Mouse (Mus musculus) frontal cortex, adult 2 months (tissue): ENCODE measurements around the gene Megf11. TPM values are rescaled to one million over a fixed set of nuclear protein-coding genes. Genes with fewer than 3 reads are reported as not detected.
"Not testable (repeated sequence)": the region's sequence is repeated elsewhere in the genome, so short reads cannot be mapped to it uniquely, and the experiment has no call there.

Experiments
- DNase-seq, 2 experiments: peaks; one replicate each; pipeline ENCODE4 v3.0.0; 2022; ENCODE audit warnings: low spot score in 1 of 2; ENCODE audit errors: extremely low spot score in 1 of 2
- polyA plus RNA-seq: library from polyadenylated mRNA; depleted of rRNA; stranded (reverse); fragments of >200 nt; gene quantifications from 2 replicates; pipeline ENCODE4 v1.2.3, GENCODE M21; 2012

Gene Megf11
- polyA plus RNA-seq, 1 experiment, result 7.3 TPM

- no peak for DNase-seq
Observed at GRCm38 (mm10) chr9:64461568-64462308, 76.3 kb downstream of the Megf11 start.

GRCm38 (mm10) chr9:64462870-64463269, 77.4 kb downstream of the Megf11 start:
- no peak for DNase-seq

- DNase-seq, result no peak
Observed at GRCm38 (mm10) chr9:64466090-64466489, 80.7 kb downstream of the Megf11 start.

- DNase-seq, result no peak
Observed at GRCm38 (mm10) chr9:64466564-64466963, 81.1 kb downstream of the Megf11 start.

GRCm38 (mm10) chr9:64470806-64471205, 85.4 kb downstream of the Megf11 start:
- no peak for DNase-seq

GRCm38 (mm10) chr9:64471336-64471735, 85.9 kb downstream of the Megf11 start:
- DNase-seq, result no peak

- no peak for DNase-seq
Observed at GRCm38 (mm10) chr9:64472165-64472564, 86.7 kb downstream of the Megf11 start.

- DNase-seq, result no peak
Observed at GRCm38 (mm10) chr9:64472743-64473142, 87.3 kb downstream of the Megf11 start.

GRCm38 (mm10) chr9:64473170-64473569, 87.7 kb downstream of the Megf11 start:
- DNase-seq, result no peak

GRCm38 (mm10) chr9:64473695-64474094, 88.3 kb downstream of the Megf11 start:
- peak in 1 of 2 experiments; percentile 23 for DNase-seq

- no peak for DNase-seq
Observed at GRCm38 (mm10) chr9:64474142-64474541, 88.7 kb downstream of the Megf11 start.

GRCm38 (mm10) chr9:64475942-64476341, 90.5 kb downstream of the Megf11 start:
- DNase-seq, result no peak

GRCm38 (mm10) chr9:64477397-64477796, 92.0 kb downstream of the Megf11 start:
- not testable (repeated sequence) for DNase-seq

- DNase-seq, result no peak
Observed at GRCm38 (mm10) chr9:64482126-64482525, 96.7 kb downstream of the Megf11 start.

- DNase-seq, result no peak
Observed at GRCm38 (mm10) chr9:64487377-64487776, 102.0 kb downstream of the Megf11 start.

- DNase-seq, result no peak
Observed at GRCm38 (mm10) chr9:64494647-64495046, 109.2 kb downstream of the Megf11 start.

- DNase-seq, result peak in 1 of 2 experiments; percentile 55
Observed at GRCm38 (mm10) chr9:64498929-64499328, 113.5 kb downstream of the Megf11 start.

GRCm38 (mm10) chr9:64501211-64501610, 115.8 kb downstream of the Megf11 start:
- DNase-seq, result peak; percentile 60 to 75

GRCm38 (mm10) chr9:64503996-64504395, 118.6 kb downstream of the Megf11 start:
- no peak for DNase-seq

- no peak for DNase-seq
Observed at GRCm38 (mm10) chr9:64504456-64504855, 119.0 kb downstream of the Megf11 start.

GRCm38 (mm10) chr9:64504921-64505320, 119.5 kb downstream of the Megf11 start:
- DNase-seq, result no peak

GRCm38 (mm10) chr9:64506440-64507206, 121.2 kb downstream of the Megf11 start:
- DNase-seq, result no peak
